ENCODE assay signal across 8 mouse cellular contexts in genomic region chr19:8251896-8252704, GRCm38 (mm10). TPM values are rescaled to one million over a fixed set of nuclear protein-coding genes. Genes with fewer than 3 reads are reported as not detected.
DNase-seq lines count a peak whose midpoint lies in the region; ATAC-seq and TF ChIP-seq lines count a peak whose summit lies in the region.

No protein-coding gene starts in this region.

- H3K4me2 ChIP-seq in lung, postnatal 0 days (replicated peaks; ENCODE audit: low read depth, low read length), result peak overlapping the region; percentile 74

- peak; percentile 95 for ATAC-seq in lung, postnatal 0 days

- peak overlapping the region; percentile 69 for H3K4me3 ChIP-seq in brown adipose tissue, adult 24 weeks (ENCODE audit: insufficient read depth, low read depth, low read length)
- peak overlapping the region; percentile 60 for H3K4me3 ChIP-seq in erythroblast, embryonic 14.5 days (replicated peaks)
- peak overlapping the region; percentile 61 for H3K4me3 ChIP-seq in lung, postnatal 0 days (ENCODE audit: low read depth, low read length)

- peak overlapping the region; percentile 78 for H3K27ac ChIP-seq in brown adipose tissue, adult 24 weeks (replicated peaks; ENCODE audit: low read depth, low read length)
- H3K27ac ChIP-seq in lung, postnatal 0 days (ENCODE audit: low read length), result peak overlapping the region; percentile 32

- WGBS in lung, postnatal 0 days, result 14% methylated on average over 39 of the region's 58 CpGs

- no peaks in the 10 kb centered on the region for H3K27me3 ChIP-seq in erythroblast, embryonic 14.5 days (ENCODE audit: control insufficient read depth)
- H3K27me3 ChIP-seq in lung, postnatal 0 days (replicated peaks; ENCODE audit: insufficient read depth, low read length), result no peaks in the 10 kb centered on the region

- H3K9me3 ChIP-seq in erythroblast, embryonic 14.5 days (ENCODE audit: control insufficient read depth, low read length), result peaks cover 7% of the 10 kb centered on the region
- no peaks in the 10 kb centered on the region for H3K9me3 ChIP-seq in lung, postnatal 0 days (ENCODE audit: low read length)

- H3K4me1 ChIP-seq in brown adipose tissue, adult 24 weeks (ENCODE audit: control insufficient read depth, insufficient read depth, insufficient read length, low read length), result no peaks in the 10 kb centered on the region
- H3K4me1 ChIP-seq in erythroblast, embryonic 14.5 days (ENCODE audit: control insufficient read depth), result peaks cover 2% of the 10 kb centered on the region
- no peaks in the 10 kb centered on the region for H3K4me1 ChIP-seq in lung, postnatal 0 days (ENCODE audit: insufficient read depth, low read depth, low read length)

- H3K9ac ChIP-seq in lung, postnatal 0 days (replicated peaks; ENCODE audit: low read depth), result peak overlapping the region; percentile 12; the same call in 1 of the 2 replicates

- intact Hi-C loops in heart, postnatal 14 days (cut with DNase I), result no loop called here

- peak; percentile 11 for DNase-seq in MEL-GATA-1-ER (ENCODE audit: extremely low read depth, low read depth)
- peak; percentile 26 to 49 for DNase-seq in heart, postnatal 14 days
- peak; percentile 63 to 80 for DNase-seq in kidney, postnatal 36 days
- DNase-seq in lung, postnatal 0 days (ENCODE audit: low spot score), result peak; percentile 72
- DNase-seq in ovary, postnatal 10 days (ENCODE audit: low spot score), result peak; percentile 8
- peak; percentile 29 for DNase-seq in urinary bladder, postnatal 14 days (ENCODE audit: low spot score)

- TF ChIP-seq EP300 in lung, postnatal 0 days (IDR thresholded peaks at IDR 0.05), result no peak

- TF ChIP-seq CTCF in lung, postnatal 0 days (IDR thresholded peaks at IDR 0.05), result no peak

- no peaks in the 10 kb centered on the region for H3K36me3 ChIP-seq in erythroblast, embryonic 14.5 days (ENCODE audit: control insufficient read depth)
- H3K36me3 ChIP-seq in lung, postnatal 0 days (ENCODE audit: insufficient read depth, low read length), result no peaks in the 10 kb centered on the region

RNA-seq across cellular contexts. Expression of gene Slc22a29, which starts 33.4 kb away (rescaled TPM):
- polyA plus RNA-seq in brown adipose tissue, adult 24 weeks (2012; ENCODE audit: insufficient read depth, insufficient read length, missing spikeins), result not detected in 2 replicates
- polyA plus RNA-seq in erythroblast, embryonic 14.5 days (2012), result not detected in 2 replicates
- total RNA-seq in heart, postnatal 14 days (2021), result not detected
- polyA plus RNA-seq in lung, postnatal 0 days (2015; fragmentation: Nextera tagmentation; extraction: Ambion mirVana), result not detected in 2 replicates

Comparison
In these comparisons a context has a peak if more than half of its experiments do, and no peak if none do; other contexts are left out.
1. Peak in every context shown above with its lines: DNase-seq, ATAC-seq, H3K4me3 ChIP-seq and H3K27ac ChIP-seq.
2. DNase-seq: peak in every context shown above with its lines; median percentile 72 in lung, postnatal 0 days; 72 in kidney, postnatal 36 days; 38 in heart, postnatal 14 days; 29 in urinary bladder, postnatal 14 days; 11 in MEL-GATA-1-ER; 8 in ovary, postnatal 10 days.